32 mouse cellular contexts compared by ENCODE assay signal in genomic region chr7:134372276-134372675, GRCm38 (mm10). TPM values are rescaled to one million over a fixed set of nuclear protein-coding genes. Genes with fewer than 3 reads are reported as not detected.
A peak's percentile ranks its signal among the peaks of the same experiment; 100 is the strongest.
DNase-seq lines count a peak whose midpoint lies in the region; ATAC-seq lines count a peak whose summit lies in the region.
"Had no signal": no experiment of that assay in that cellular context is flagged by ENCODE, and none has a peak within 500 bp of the region (broad histone marks: within the 10 kb centered on the region; RNA-seq: fewer than 3 reads in every experiment).

No protein-coding gene starts in this region.

- 53% methylated on average over 5 of the region's 5 CpGs for WGBS in kidney, embryonic 16.5 days

- no peaks in the 10 kb centered on the region for H3K27me3 ChIP-seq in kidney, embryonic 16.5 days (ENCODE audit: insufficient read depth, low read length)
- H3K27me3 ChIP-seq: embryonic facial prominence, embryonic 13.5 days; forebrain, embryonic 15.5 days; intestine, embryonic 15.5 days; limb, embryonic 13.5 days; liver, embryonic 13.5 days; megakaryocyte, embryonic 14.5 days; midbrain, embryonic 12.5 days; neural tube, embryonic 13.5 days; stomach, embryonic 15.5 days had no signal

- H3K9me3 ChIP-seq in kidney, embryonic 16.5 days (ENCODE audit: low read length) = no peaks in the 10 kb centered on the region
- H3K9me3 ChIP-seq: embryonic facial prominence, embryonic 13.5 days; forebrain, embryonic 10.5 days; forebrain, embryonic 15.5 days; intestine, embryonic 15.5 days; limb, embryonic 13.5 days; liver, embryonic 13.5 days; midbrain, embryonic 12.5 days; neural tube, embryonic 13.5 days; stomach, embryonic 15.5 days had no signal

- no peak for ATAC-seq in kidney, embryonic 16.5 days (ENCODE audit: low FRiP score, low TSS enrichment)
- ATAC-seq: CD4-positive, CD25-positive, alpha-beta regulatory T cell, adult 4 months; forebrain, embryonic 15.5 days; hindbrain, postnatal 0 days; intestine, embryonic 15.5 days; lung, postnatal 0 days had no signal

- H3K27ac ChIP-seq in kidney, embryonic 16.5 days (ENCODE audit: low read length) = no peak overlapping the region
- H3K27ac ChIP-seq: embryonic facial prominence, embryonic 13.5 days; forebrain, embryonic 10.5 days; forebrain, embryonic 15.5 days; heart, adult 2 months; hindbrain, postnatal 0 days; intestine, embryonic 15.5 days; limb, embryonic 13.5 days; liver, embryonic 13.5 days; midbrain, embryonic 12.5 days; neural tube, embryonic 13.5 days; stomach, embryonic 15.5 days had no signal

- H3K4me1 ChIP-seq in kidney, embryonic 16.5 days (ENCODE audit: insufficient read depth, low read length) = no peaks in the 10 kb centered on the region
- H3K4me1 ChIP-seq: intestine, embryonic 15.5 days; liver, embryonic 13.5 days; megakaryocyte, embryonic 14.5 days; midbrain, embryonic 12.5 days; neural tube, embryonic 13.5 days; stomach, embryonic 15.5 days had no signal

- no peak overlapping the region for H3K9ac ChIP-seq in kidney, embryonic 16.5 days (replicated peaks; ENCODE audit: low read length)
- H3K9ac ChIP-seq: embryonic facial prominence, embryonic 13.5 days; forebrain, embryonic 15.5 days; intestine, embryonic 15.5 days; limb, embryonic 13.5 days; liver, embryonic 13.5 days; midbrain, embryonic 12.5 days; neural tube, embryonic 13.5 days; stomach, embryonic 15.5 days had no signal

- H3K36me3 ChIP-seq in kidney, embryonic 16.5 days (ENCODE audit: insufficient read depth, low read length) = no peaks in the 10 kb centered on the region
- H3K36me3 ChIP-seq: embryonic facial prominence, embryonic 13.5 days; forebrain, embryonic 10.5 days; forebrain, embryonic 15.5 days; intestine, embryonic 15.5 days; limb, embryonic 13.5 days; liver, embryonic 13.5 days; midbrain, embryonic 12.5 days; neural tube, embryonic 13.5 days; stomach, embryonic 15.5 days had no signal

- DNase-seq in heart, adult 8-10 months (ENCODE audit: low spot score) = peak; percentile 7
- no peak for DNase-seq in heart, postnatal 36 days
- peak; percentile 53 for DNase-seq in kidney, adult 9 months
- peak; percentile 53 for DNase-seq in adrenal gland, postnatal 10 days
- DNase-seq in kidney, postnatal 14 days = peak; percentile 4
- DNase-seq in left cerebral cortex, adult 9 months (ENCODE audit: low spot score in 2 of 2) = no peak
- no peak for DNase-seq in cerebellum, postnatal 14 days
- DNase-seq: cerebellum, adult 11 months; cerebellum, adult 9-10 months; embryo, embryonic 11 days; gastrocnemius, postnatal 25 days; heart, adult 2 months; heart, postnatal 14 days; layer of hippocampus, adult 9-11 months; liver, embryonic 13.5 days; lung, adult 18-20 months; lung, postnatal 4 days; right cerebral cortex, postnatal 14 days had no signal

- H3K4me2 ChIP-seq in kidney, embryonic 16.5 days (replicated peaks; ENCODE audit: low read depth, low read length) = no peak overlapping the region
- H3K4me2 ChIP-seq: embryonic facial prominence, embryonic 13.5 days; forebrain, embryonic 15.5 days; intestine, embryonic 15.5 days; limb, embryonic 13.5 days; liver, embryonic 13.5 days; midbrain, embryonic 12.5 days; neural tube, embryonic 13.5 days; stomach, embryonic 15.5 days had no signal

- intact Hi-C loops in heart, postnatal 36 days (cut with DNase I) = no loop called here

- no peak overlapping the region for H3K4me3 ChIP-seq in kidney, embryonic 16.5 days (ENCODE audit: low read length)
- H3K4me3 ChIP-seq: embryonic facial prominence, embryonic 13.5 days; forebrain, embryonic 10.5 days; forebrain, embryonic 15.5 days; heart, adult 2 months; intestine, embryonic 15.5 days; limb, embryonic 13.5 days; liver, embryonic 13.5 days; megakaryocyte, embryonic 14.5 days; midbrain, embryonic 12.5 days; neural tube, embryonic 13.5 days; stomach, embryonic 15.5 days had no signal

RNA-seq across cellular contexts. Expression of gene D7Ertd443e, which starts 13.2 kb away (rescaled TPM):
- total RNA-seq in heart, adult 8-10 months (2022) = 1 to 10 TPM; 6.7 to 9.5 (median 7.6) TPM
- total RNA-seq in heart, postnatal 36 days (2021) = 1 to 10 TPM; 2.6 to 3.6 TPM
- polyA plus RNA-seq in kidney, embryonic 16.5 days (2015; fragmentation: Nextera tagmentation; extraction: Ambion mirVana) = 0.14 and 0.23 TPM in 2 replicates
- 1 to 10 TPM; 3.6 to 3.8 TPM for total RNA-seq in adrenal gland, postnatal 10 days (2021)
- total RNA-seq: gastrocnemius, adult 18-20 months; gastrocnemius, postnatal 25 days had no signal
- polyA plus RNA-seq: CD4-positive, CD25-positive, alpha-beta regulatory T cell, adult 4 months; forebrain, embryonic 10.5 days; forebrain, embryonic 15.5 days; liver, embryonic 13.5 days; midbrain, embryonic 12.5 days had no signal

Comparison
In these comparisons a context has a peak if more than half of its experiments do, and no peak if none do; other contexts are left out.
1. DNase-seq: peak in heart, adult 8-10 months (single experiment), kidney, adult 9 months (single experiment), adrenal gland, postnatal 10 days (single experiment) and kidney, postnatal 14 days (single experiment); none in heart, postnatal 36 days (0 of 2), left cerebral cortex, adult 9 months (0 of 2) and cerebellum, postnatal 14 days (0 of 2).